Mouse (Mus musculus): ENCODE data around the gene Lztfl1.

DNA sequence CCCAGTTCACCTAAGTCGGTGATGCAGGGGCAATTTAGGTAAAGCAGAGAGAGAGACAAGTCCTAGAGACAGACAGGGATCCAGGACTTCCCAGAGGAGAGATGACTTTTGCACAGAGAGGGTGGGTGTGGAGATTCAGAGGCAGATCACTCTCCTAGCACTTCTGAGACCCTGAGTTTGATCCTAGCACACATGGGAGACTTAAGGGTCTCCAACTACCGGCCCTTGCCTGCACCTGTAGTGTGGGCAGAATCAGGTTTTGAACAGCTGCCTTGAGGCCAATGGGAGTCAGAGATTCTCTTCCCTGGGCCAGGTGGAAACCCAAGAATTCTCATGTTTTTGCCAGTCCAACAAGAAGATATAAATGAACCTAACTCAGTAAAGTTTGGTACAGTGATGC, 38.3 kb downstream of the Lztfl1 start:
- TF ChIP-seq POLR2A (IDR thresholded peaks at IDR 0.05; ENCODE audit: insufficient read depth, low read depth, low read length), result no peak
- no peak for TF ChIP-seq CTCF (IDR thresholded peaks at IDR 0.05; ENCODE audit: insufficient read depth, low read depth, low read length)

Data from olfactory bulb, adult 2 months (tissue).